9 mouse cellular contexts compared by ENCODE assay signal in genomic region chr17:29393335-29394089, GRCm38 (mm10). TPM values are rescaled to one million over a fixed set of nuclear protein-coding genes. Genes with fewer than 3 reads are reported as not detected.
DNase-seq lines count a peak whose midpoint lies in the region; ATAC-seq and TF ChIP-seq lines count a peak whose summit lies in the region.
"Had no signal": no experiment of that assay in that cellular context is flagged by ENCODE, and none has a peak within 500 bp of the region (broad histone marks: within the 10 kb centered on the region; RNA-seq: fewer than 3 reads in every experiment).

No protein-coding gene starts in this region.

- no peaks in the 10 kb centered on the region for H3K27me3 ChIP-seq in stomach, postnatal 0 days (ENCODE audit: control insufficient read depth, insufficient read depth, low read length)
- H3K27me3 ChIP-seq: neural tube, embryonic 15.5 days had no signal

- no peak overlapping the region for H3K9ac ChIP-seq in stomach, postnatal 0 days (ENCODE audit: low read length)
- H3K9ac ChIP-seq: liver, embryonic 14.5 days; neural tube, embryonic 15.5 days had no signal

- intact Hi-C loops in left cerebral cortex, postnatal 10 days (cut with DNase I) = no loop called here

- 29% methylated on average over 14 of the region's 14 CpGs for WGBS in bone marrow, adult 2 months
- 57% methylated on average over 14 of the region's 14 CpGs for WGBS in stomach, postnatal 0 days

- TF ChIP-seq POLR2A in bone marrow, adult 2 months (IDR thresholded peaks at IDR 0.05; ENCODE audit: borderline replicate concordance, control insufficient read depth, low read depth, low read length) = no peak

- no peak for TF ChIP-seq EP300 in stomach, postnatal 0 days (optimal IDR thresholded peaks at IDR 0.05)

- no peak overlapping the region for H3K4me2 ChIP-seq in stomach, postnatal 0 days (replicated peaks; ENCODE audit: low read depth)
- H3K4me2 ChIP-seq: neural tube, embryonic 15.5 days had no signal

- peak; percentile 62 to 72 for DNase-seq in CD8-positive naive resting alpha-beta T cell, adult 2 months (ENCODE audit: low read depth in 2 of 2, low spot score in 2 of 2)
- peak; percentile 71 for DNase-seq in lung, postnatal 36 days
- DNase-seq in stomach, postnatal 0 days (ENCODE audit: low spot score) = no peak
- no peak for DNase-seq in MN1 (ENCODE audit: low spot score)
- DNase-seq in left cerebral cortex, postnatal 10 days (ENCODE audit: extremely low spot score in 1 of 2, low spot score in 2 of 2) = no peak

- no peak for ATAC-seq in stomach, postnatal 0 days (ENCODE audit: low FRiP score, low TSS enrichment)
- no peak; the same call in 1 of the 2 replicates for ATAC-seq in erythroblast, adult 5-6 weeks (replicated peaks; ENCODE audit: low FRiP score, poor library complexity, severe bottlenecking)

- H3K27ac ChIP-seq in bone marrow, adult 2 months (ENCODE audit: control insufficient read depth, insufficient read depth, low read depth, low read length, poor library complexity) = peak overlapping the region; percentile 93
- 0 out of 2 replicates have a peak overlapping the region, but pooled peaks have one; percentile 14 for H3K27ac ChIP-seq in stomach, postnatal 0 days (replicated peaks)
- H3K27ac ChIP-seq: liver, embryonic 14.5 days; neural tube, embryonic 15.5 days had no signal

- H3K9me3 ChIP-seq in stomach, postnatal 0 days (ENCODE audit: control insufficient read depth, low read length) = no peaks in the 10 kb centered on the region
- H3K9me3 ChIP-seq: neural tube, embryonic 15.5 days had no signal

- no peaks in the 10 kb centered on the region for H3K36me3 ChIP-seq in stomach, postnatal 0 days (ENCODE audit: control insufficient read depth, insufficient read depth, low read length)
- H3K36me3 ChIP-seq: neural tube, embryonic 15.5 days had no signal

- no peak for TF ChIP-seq CTCF in bone marrow, adult 2 months (IDR thresholded peaks at IDR 0.05; ENCODE audit: control insufficient read depth, insufficient read depth, low read length)
- no peak for TF ChIP-seq CTCF in stomach, postnatal 0 days (IDR thresholded peaks at IDR 0.05; ENCODE audit: low read depth)

- H3K4me1 ChIP-seq in bone marrow, adult 2 months (ENCODE audit: control insufficient read depth, insufficient read depth, low read length) = peaks cover 17% of the 10 kb centered on the region
- 0 out of 2 replicates have a peak, but pooled peaks cover 6% of the 10 kb centered on the region for H3K4me1 ChIP-seq in stomach, postnatal 0 days (replicated peaks; ENCODE audit: control insufficient read depth, insufficient read depth)

- H3K4me3 ChIP-seq in bone marrow, adult 2 months (replicated peaks; ENCODE audit: control insufficient read depth, low read depth, low read length) = no peak overlapping the region
- H3K4me3 ChIP-seq in stomach, postnatal 0 days (ENCODE audit: low read depth, low read length) = no peak overlapping the region
- H3K4me3 ChIP-seq: neural tube, embryonic 15.5 days had no signal

RNA-seq across cellular contexts. Expression of gene Fgd2, which starts 32.8 kb away (rescaled TPM):
- polyA plus RNA-seq in bone marrow, adult 2 months (2011; ENCODE audit: insufficient read depth, insufficient read length, low replicate concordance, missing spikeins) = 25.2 and 41.8 TPM in 2 replicates
- 5.9 and 8.2 TPM in 2 replicates for polyA plus RNA-seq in stomach, postnatal 0 days (2015; fragmentation: Nextera tagmentation; extraction: Ambion mirVana)
- 3.3 TPM in 2 replicates for total RNA-seq in erythroblast, adult 5-6 weeks (2015; ENCODE audit: low replicate concordance)
- total RNA-seq in erythroblast, adult 5-6 weeks (2017; ENCODE audit: low replicate concordance) = 2.5 and 4.3 TPM in 2 replicates
- total RNA-seq in left cerebral cortex, postnatal 10 days (2021) = 10 to 100 TPM in 1 of 2 experiments, 1 to 10 TPM in 1; 8.7 to 10.4 TPM

RNA-seq across cellular contexts. Expression of gene Mtch1, which starts 45.8 kb away (rescaled TPM):
- 111 and 170 TPM in 2 replicates for polyA plus RNA-seq in bone marrow, adult 2 months (2011; ENCODE audit: insufficient read depth, insufficient read length, low replicate concordance, missing spikeins)
- 189 and 201 TPM in 2 replicates for polyA plus RNA-seq in stomach, postnatal 0 days (2015; fragmentation: Nextera tagmentation; extraction: Ambion mirVana)
- total RNA-seq in erythroblast, adult 5-6 weeks (2015; ENCODE audit: low replicate concordance) = 19.2 and 28.0 TPM in 2 replicates
- 19.1 and 31.1 TPM in 2 replicates for total RNA-seq in erythroblast, adult 5-6 weeks (2017; ENCODE audit: low replicate concordance)
- total RNA-seq in left cerebral cortex, postnatal 10 days (2021) = 100 to 1,000 TPM; 493 to 499 TPM

Comparison
In these comparisons a context has a peak if more than half of its experiments do, and no peak if none do; other contexts are left out.
1. DNase-seq: peak in CD8-positive naive resting alpha-beta T cell, adult 2 months (2 of 2) and lung, postnatal 36 days (single experiment); none in stomach, postnatal 0 days (single experiment), MN1 (single experiment) and left cerebral cortex, postnatal 10 days (0 of 2).
2. RNA of gene Mtch1, which starts 45.8 kb away (total RNA-seq): 493 to 499 TPM in left cerebral cortex, postnatal 10 days; 19.1 to 31.1 TPM in erythroblast, adult 5-6 weeks; every median in the first group is over 10 times any median in the second.